Mouse (Mus musculus) adrenal gland, postnatal 0 days (tissue): ENCODE data around the gene Ago3. TPM values are rescaled to one million over a fixed set of nuclear protein-coding genes. Genes with fewer than 3 reads are reported as not detected.

Experiments
- polyA plus RNA-seq: library from polyadenylated mRNA; unstranded; fragments of >200 nt; fragmentation: Nextera tagmentation; extraction: Ambion mirVana; gene quantifications from 2 replicates; pipeline ENCODE4 v1.2.1, GENCODE M21; 2015

Gene Ago3
- polyA plus RNA-seq, result 6.2 and 12.1 TPM in 2 replicates

GRCm38 (mm10) chr4:126429347-126430079, at the start of gene Ago3:
TSS of gene Ago3 (minus strand) at chr4:126429556.

DNA sequence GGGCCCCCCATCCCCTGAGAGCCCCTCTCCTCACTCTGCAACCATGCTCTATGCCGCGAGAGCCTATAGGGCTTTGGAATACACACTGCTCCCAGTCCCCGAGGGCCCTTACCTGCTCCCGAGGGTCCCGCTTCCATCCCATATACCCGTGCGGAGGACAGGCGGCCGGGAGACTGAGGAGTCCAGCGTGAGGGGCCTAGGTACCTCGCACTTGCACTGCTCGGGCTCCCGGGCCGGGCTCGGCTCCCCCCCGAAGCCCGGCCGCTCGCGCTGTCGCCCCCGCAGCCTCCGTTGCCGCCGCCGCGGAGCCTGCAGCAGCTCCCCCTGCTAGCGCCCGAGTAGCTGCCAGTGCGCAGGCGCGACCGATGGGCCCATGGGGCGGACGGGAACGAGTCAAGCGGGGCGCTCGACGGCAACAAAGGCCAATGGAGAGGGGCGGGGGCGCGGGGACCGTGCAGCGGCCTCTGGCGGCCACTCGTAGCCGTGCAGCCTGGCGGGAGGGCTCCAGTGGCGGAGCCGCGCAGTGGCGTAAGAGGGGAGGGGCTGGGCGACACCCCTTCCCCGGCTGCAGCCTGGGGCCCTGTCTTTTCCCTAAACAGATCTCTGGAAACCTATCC, 39.0 kb upstream of the Ago3 start, which contains the start of gene Ago1:
TSS of gene Ago1 (minus strand) at position 299 of the 617 bp plus-strand sequence.

DNA sequence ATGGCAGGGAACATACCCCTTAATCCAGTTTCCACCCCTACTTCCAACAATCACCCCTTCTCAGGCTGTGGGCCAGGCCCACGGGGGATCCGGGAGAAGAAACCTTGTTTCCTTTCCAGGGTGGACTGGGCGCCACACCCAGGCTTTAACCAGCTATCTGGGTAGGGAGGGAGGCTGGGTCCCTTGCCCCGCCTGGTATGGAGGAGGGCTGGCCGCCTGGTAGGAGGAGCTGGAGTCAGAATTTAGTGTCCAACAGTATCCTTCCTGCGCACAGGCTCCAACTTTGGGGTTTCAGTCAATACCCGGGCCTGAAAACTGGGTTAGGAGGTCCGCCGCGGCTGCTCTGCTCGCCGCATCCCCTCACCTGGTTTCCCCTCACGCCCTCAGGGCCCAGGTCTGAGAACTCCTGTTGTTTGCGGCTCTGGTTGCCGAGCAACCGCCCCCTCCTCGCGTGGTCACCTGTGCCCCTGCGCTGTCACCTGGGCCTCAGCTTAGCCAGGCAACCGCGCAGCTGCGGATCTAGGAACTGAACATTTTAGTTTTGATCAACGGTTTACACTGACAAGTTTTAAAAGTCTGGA, 104.0 kb downstream of the Ago3 start, which contains the start of gene Tekt2:
TSS of gene Tekt2 (minus strand) at position 408 of the 581 bp plus-strand sequence.

DNA sequence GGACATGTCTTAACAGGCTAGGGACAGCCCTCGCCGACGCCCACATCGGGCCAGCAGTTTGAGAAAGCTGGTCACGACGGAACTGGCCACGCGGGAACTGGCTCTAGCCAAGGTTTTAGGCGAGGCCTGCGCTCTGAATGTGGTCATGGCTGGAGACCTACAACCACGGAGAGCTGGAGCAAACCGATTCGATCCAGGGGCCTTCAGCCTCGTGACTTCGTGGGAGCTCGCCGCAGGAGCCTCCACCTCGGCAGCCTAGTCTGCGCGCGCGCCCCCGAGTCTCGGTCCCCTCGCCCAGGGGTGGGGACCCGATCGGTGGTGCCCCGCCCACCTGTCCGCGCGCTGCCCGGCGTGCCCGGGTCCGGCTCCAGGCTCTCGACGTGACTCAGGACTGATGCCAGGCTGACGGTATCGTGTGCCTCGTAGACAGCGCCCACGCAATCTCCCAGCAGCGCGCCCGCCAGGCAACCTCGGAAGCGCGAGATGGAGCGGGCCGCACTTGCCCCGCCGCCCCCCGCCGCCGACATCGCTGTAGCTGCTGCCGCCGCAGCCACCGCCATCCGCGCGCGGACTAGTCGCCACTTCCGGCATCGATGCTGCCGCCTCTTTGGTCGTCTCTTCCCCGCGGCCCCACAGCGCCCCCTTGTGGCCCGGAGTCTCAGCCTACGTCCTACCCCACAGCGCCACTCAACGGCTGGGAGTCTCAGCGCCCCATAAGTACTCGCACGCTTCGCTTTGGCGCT, 108.1 kb downstream of the Ago3 start, which contains the start of gene Adprhl2:
TSS of gene Adprhl2 (minus strand) at position 593 of the 743 bp plus-strand sequence.

GRCm38 (mm10) chr4:126286492-126286891, 142.9 kb downstream of the Ago3 start, which contains the start of gene Col8a2:
TSS of gene Col8a2 (plus strand) at chr4:126286793.

Other genes with a start within 250 kb of the Ago3 start
- gene Thrap3, start 226.8 kb downstream of the Ago3 start, polyA plus RNA-seq, result 91.4 and 131 TPM in 2 replicates
- gene Map7d1, start 173.2 kb downstream of the Ago3 start, polyA plus RNA-seq, result 28.7 and 41.5 TPM in 2 replicates
- gene Trappc3, start 167.2 kb downstream of the Ago3 start, polyA plus RNA-seq, result 109 TPM in 2 replicates
- gene Col8a2, start 142.8 kb downstream of the Ago3 start, polyA plus RNA-seq, result 11.9 and 24.7 TPM in 2 replicates
- 52.1 and 60.8 TPM in 2 replicates for gene Adprhl2, start 107.9 kb downstream of the Ago3 start, polyA plus RNA-seq
- 5.9 and 8.6 TPM in 2 replicates for gene Tekt2, start 103.9 kb downstream of the Ago3 start, polyA plus RNA-seq
- 2.2 and 3.3 TPM in 2 replicates for gene Ago1, start 39.0 kb upstream of the Ago3 start, polyA plus RNA-seq
- gene Ago4, start 103.9 kb upstream of the Ago3 start, polyA plus RNA-seq, result 1.1 and 1.9 TPM in 2 replicates
- 7.5 and 9.7 TPM in 2 replicates for gene Clspn, start 127.4 kb upstream of the Ago3 start, polyA plus RNA-seq
- gene 5730409E04Rik, start 180.3 kb upstream of the Ago3 start, polyA plus RNA-seq, result 6.1 and 6.4 TPM in 2 replicates
- gene Psmb2, start 248.1 kb upstream of the Ago3 start, polyA plus RNA-seq, result 307 and 405 TPM in 2 replicates